Mouse (Mus musculus) layer of hippocampus, postnatal 36 days (tissue): Measurements from ENCODE around the gene Mettl6. TPM values are rescaled to one million over a fixed set of nuclear protein-coding genes. Genes with fewer than 3 reads are reported as not detected.

Experiments used
- DNase-seq, 2 experiments: peaks; one replicate each; pipeline ENCODE4 v3.0.0; 2022
- total RNA-seq, 2 experiments: library from RNA; stranded (reverse); gene quantifications; 2 replicates each; pipeline ENCODE4 v1.2.3; 2021

The Mettl6 gene
- total RNA-seq, 2 experiments from 2014 or later: 25.0 to 29.4 TPM

GRCm38 (mm10) chr14:31431789-31432330 lies 63.0 kb downstream of the Mettl6 start:
- no peak for DNase-seq

GRCm38 (mm10) chr14:31429004-31429395 lies 65.8 kb downstream of the Mettl6 start:
- DNase-seq: no peak

GRCm38 (mm10) chr14:31428211-31429003 lies 66.4 kb downstream of the Mettl6 start:
- DNase-seq: peak; percentile 75 to 77

Other genes with a start within 250 kb of the Mettl6 start
- gene Phf7, start 243.7 kb downstream of the Mettl6 start, total RNA-seq: 1 to 10 TPM; 3.5 to 3.6 TPM
- gene Bap1, start 243.6 kb downstream of the Mettl6 start, total RNA-seq: 100 to 1,000 TPM; 132 to 134 TPM
- 1 to 10 TPM; 3.8 to 4.8 TPM for gene Dnah1, start 171.1 kb downstream of the Mettl6 start, total RNA-seq
- gene Capn7, start 158.4 kb downstream of the Mettl6 start, total RNA-seq: 10 to 100 TPM; 39.4 to 42.1 TPM
- 100 to 1,000 TPM; 157 to 168 TPM for gene Sh3bp5, start 59.0 kb downstream of the Mettl6 start, total RNA-seq
- gene Eaf1, start 641 bp downstream of the Mettl6 start, total RNA-seq: 10 to 100 TPM; 14.5 to 16.3 TPM
- gene Colq, start 96.3 kb upstream of the Mettl6 start, total RNA-seq: under 1 TPM; 0.15 to 0.35 TPM
- not detected for gene Gm49387, start 145.8 kb upstream of the Mettl6 start, total RNA-seq
- 10 to 100 TPM in 1 of 2 experiments, 1 to 10 TPM in 1; 9.5 to 10.9 TPM for gene Btd, start 146.0 kb upstream of the Mettl6 start, total RNA-seq
- gene Hacl1, start 146.2 kb upstream of the Mettl6 start, total RNA-seq: 1 to 10 TPM; 6.6 to 9.8 TPM